Mouse (Mus musculus) megakaryocyte, adult 5-6 weeks (primary cell): ENCODE measurements around the gene Sh3bp5l. TPM values are rescaled to one million over a fixed set of nuclear protein-coding genes. Genes with fewer than 3 reads are reported as not detected.
A peak's percentile ranks its signal among the peaks of the same experiment; 100 is the strongest.
"Not testable (repeated sequence)": the region's sequence is repeated elsewhere in the genome, so short reads cannot be mapped to it uniquely, and the experiment has no call there.

ENCODE experiments used
- ATAC-seq: 2 replicates; pipeline ENCODE4 v1.8.0; 2016; ENCODE audit warnings: mild to moderate bottlenecking, inconsistent platforms; ENCODE audit not compliant: poor library complexity, severe bottlenecking
- total RNA-seq, 2 experiments: library from RNA; stranded (forward) in 1 of 2; stranded (reverse) in 1 of 2; fragments of 153-499, 151-499 nt in 1 of 2; fragments of 221-1000, 200-1000 nt in 1 of 2; gene quantifications; 2 replicates each; pipeline versions ENCODE4 v1.2.3 to v1.2.4; 2015 to 2017

Gene Sh3bp5l
- total RNA-seq (2015) (3.8 and 4.1 TPM in 2 replicates), total RNA-seq (2017) (13.6 and 20.5 TPM in 2 replicates)

- peak; percentile 90 for ATAC-seq
Measured at GRCm38 (mm10) chr11:58330276-58331148, at the start of gene Sh3bp5l, which contains the start of gene Zfp672. Gene Sh3bp5l, plus strand, starts transcription at chr11:58330724. Gene Zfp672, minus strand, starts transcription at chr11:58330339.

- ATAC-seq: 0 out of 2 replicates have a peak, but pooled peaks have one; percentile 12
Measured at GRCm38 (mm10) chr11:58281970-58282496, 48.5 kb upstream of the Sh3bp5l start.

- peak; percentile 51 for ATAC-seq
Measured at GRCm38 (mm10) chr11:58282518-58282917, 48.0 kb upstream of the Sh3bp5l start.

- ATAC-seq: peak; percentile 74
Measured at GRCm38 (mm10) chr11:58289992-58290682, 40.4 kb upstream of the Sh3bp5l start.

GRCm38 (mm10) chr11:58290812-58291211 is 39.7 kb upstream of the Sh3bp5l start:
- ATAC-seq: no peak

- no peak for ATAC-seq
Measured at GRCm38 (mm10) chr11:58292791-58293190, 37.7 kb upstream of the Sh3bp5l start.

- ATAC-seq: no peak
Measured at GRCm38 (mm10) chr11:58297396-58297795, 33.1 kb upstream of the Sh3bp5l start.

GRCm38 (mm10) chr11:58301057-58301456 is 29.5 kb upstream of the Sh3bp5l start:
- peak; percentile 35 for ATAC-seq

- ATAC-seq: peak; percentile 83
Measured at GRCm38 (mm10) chr11:58301837-58302754, 28.4 kb upstream of the Sh3bp5l start.

GRCm38 (mm10) chr11:58302774-58303445 is 27.6 kb upstream of the Sh3bp5l start:
- ATAC-seq: peak; percentile 20

GRCm38 (mm10) chr11:58303594-58303993 is 26.9 kb upstream of the Sh3bp5l start:
- ATAC-seq: no peak

GRCm38 (mm10) chr11:58305299-58305698 is 25.2 kb upstream of the Sh3bp5l start:
- not testable (repeated sequence) for ATAC-seq

- peak; percentile 66 for ATAC-seq
Measured at GRCm38 (mm10) chr11:58306860-58307308, 23.6 kb upstream of the Sh3bp5l start, which contains the start of gene Zfp692. Gene Zfp692, plus strand, starts transcription at chr11:58307069.

GRCm38 (mm10) chr11:58307411-58308080 is 23.0 kb upstream of the Sh3bp5l start:
- peak; percentile 39 for ATAC-seq

GRCm38 (mm10) chr11:58308661-58309060 is 21.9 kb upstream of the Sh3bp5l start:
- no peak for ATAC-seq

- no peak for ATAC-seq
Measured at GRCm38 (mm10) chr11:58314069-58314468, 16.5 kb upstream of the Sh3bp5l start.

- ATAC-seq: no peak
Measured at GRCm38 (mm10) chr11:58315536-58316168, 14.9 kb upstream of the Sh3bp5l start.

GRCm38 (mm10) chr11:58316344-58316743 is 14.2 kb upstream of the Sh3bp5l start:
- no peak for ATAC-seq
